Mouse (Mus musculus) adrenal gland, adult 2 months (tissue): ENCODE results near the gene Slc30a7. TPM values are rescaled to one million over a fixed set of nuclear protein-coding genes. Genes with fewer than 3 reads are reported as not detected.

Experiments
- DNase-seq: peaks from one replicate; pipeline ENCODE4 v3.0.0; 2021
- polyA plus RNA-seq: library from polyadenylated mRNA; depleted of rRNA; stranded (reverse); fragments of >200 nt; gene quantifications from 2 replicates; pipeline ENCODE4 v1.2.3, GENCODE M21; 2012
- total RNA-seq, 2 experiments: library from RNA; stranded (reverse); gene quantifications; 2 replicates each; pipeline ENCODE4 v1.2.3; 2021

Gene Slc30a7
- total and polyA plus RNA-seq, 3 experiments = 7.3 to 34.5 (median 26.8) TPM

DNA sequence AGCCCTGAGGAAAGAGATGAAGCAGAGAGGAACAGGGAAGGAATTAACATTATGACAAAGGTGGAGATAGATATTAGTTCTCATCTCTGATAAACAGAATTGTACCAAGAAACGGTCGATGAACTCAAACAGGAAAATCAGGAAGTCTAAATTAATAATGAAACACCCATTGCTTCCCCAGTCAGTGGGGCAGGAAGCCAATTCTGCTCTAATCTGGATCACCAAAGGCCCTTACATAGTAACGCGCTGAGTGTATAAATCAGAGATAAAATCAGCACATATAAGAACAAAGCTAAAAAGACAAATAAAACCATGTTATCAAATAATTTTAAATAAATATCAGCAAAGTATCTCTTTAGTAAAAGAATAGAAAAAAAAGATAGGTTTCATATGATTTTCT lies 15.1 kb downstream of the Slc30a7 start:
- no peak for DNase-seq

DNA sequence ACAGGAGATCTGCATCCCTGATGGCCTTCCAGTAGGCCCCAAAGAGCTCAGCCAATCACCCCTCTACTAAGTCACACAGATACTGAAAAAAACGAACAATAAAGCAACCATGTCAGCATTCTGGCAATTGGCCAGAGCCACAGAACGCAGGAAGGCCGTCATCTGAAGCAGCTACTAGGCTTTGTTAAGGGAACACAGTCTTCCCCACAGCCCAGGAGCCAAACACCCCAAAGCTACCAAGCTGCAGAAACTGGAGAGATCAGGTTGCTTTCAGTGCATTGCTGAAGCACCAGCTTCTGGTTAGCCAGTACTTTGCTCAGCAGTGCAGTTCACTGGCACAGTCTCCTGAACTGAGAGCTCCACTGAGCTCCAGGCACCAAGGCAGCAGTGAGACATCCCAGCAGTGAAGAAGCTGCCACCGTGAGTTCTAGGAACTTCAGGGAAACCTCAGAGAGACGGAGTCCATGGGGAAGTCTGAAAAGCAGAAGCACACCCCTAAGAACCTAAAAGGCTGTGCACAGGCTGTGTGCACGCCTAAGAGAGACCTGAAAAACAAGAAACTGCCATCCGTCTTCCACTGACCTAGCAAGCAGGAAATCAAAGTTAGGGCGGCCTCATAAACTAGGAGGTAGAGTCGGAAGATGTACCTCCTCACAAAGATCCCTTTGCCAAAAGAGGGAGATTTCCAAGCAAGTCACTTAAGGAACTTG lies 21.9 kb downstream of the Slc30a7 start:
- peak; percentile 50 for DNase-seq

DNA sequence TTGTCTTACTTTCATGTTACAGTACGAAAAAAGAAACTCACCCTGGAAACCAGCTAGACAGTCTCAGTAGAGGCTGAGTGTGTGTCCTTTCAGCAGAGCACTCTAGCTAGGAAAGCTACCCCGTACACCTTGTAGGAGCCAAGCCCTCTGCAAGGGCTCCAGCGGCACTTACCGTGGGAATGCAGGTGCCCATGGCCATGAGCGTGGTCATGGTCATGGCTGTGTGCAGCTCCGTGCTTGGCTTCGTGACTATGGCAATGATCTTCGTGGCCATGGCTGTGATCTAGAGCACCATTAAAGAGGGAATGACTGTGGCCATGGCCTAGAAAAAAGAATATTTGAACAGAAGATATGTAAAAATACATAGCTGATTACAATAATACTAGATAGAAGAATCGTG lies 22.6 kb downstream of the Slc30a7 start:
- no peak for DNase-seq

DNA sequence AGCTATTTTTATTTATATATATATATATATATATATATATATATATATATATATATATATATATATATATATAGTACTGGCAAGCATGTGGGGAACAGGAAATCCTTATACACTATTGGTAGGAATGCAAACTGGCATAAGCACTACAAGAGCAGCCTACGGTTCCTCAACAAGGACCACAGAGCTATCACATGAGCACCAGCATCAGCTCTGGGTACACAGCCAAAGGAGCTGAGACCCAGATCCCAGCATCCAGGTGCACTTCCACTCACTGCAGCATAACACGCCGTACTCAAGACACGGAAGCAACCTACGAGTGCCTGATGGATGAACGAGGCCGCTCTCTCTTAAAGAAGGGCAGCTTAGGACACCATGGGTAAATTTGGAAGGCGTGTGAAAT lies 24.0 kb downstream of the Slc30a7 start:
- no peak for DNase-seq

DNA sequence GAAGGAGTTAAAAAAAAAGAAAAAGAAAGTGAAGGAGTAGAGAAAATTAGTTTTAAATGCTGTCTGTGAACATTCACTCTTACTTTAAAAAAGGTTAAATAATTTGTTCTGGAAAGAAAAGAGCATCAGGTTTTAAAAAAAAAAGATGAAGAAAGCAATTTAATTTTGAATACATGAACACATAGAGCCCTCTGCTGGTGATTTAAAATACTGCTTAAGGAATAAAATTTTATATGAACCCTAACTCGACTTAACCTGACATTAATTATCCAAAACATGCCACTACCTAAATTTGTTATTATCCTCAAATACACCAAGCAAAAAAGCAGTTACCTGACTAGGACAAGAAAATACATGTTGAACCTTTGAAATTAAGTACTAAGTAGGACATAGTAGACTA lies 28.2 kb downstream of the Slc30a7 start:
- DNase-seq = no peak

DNA sequence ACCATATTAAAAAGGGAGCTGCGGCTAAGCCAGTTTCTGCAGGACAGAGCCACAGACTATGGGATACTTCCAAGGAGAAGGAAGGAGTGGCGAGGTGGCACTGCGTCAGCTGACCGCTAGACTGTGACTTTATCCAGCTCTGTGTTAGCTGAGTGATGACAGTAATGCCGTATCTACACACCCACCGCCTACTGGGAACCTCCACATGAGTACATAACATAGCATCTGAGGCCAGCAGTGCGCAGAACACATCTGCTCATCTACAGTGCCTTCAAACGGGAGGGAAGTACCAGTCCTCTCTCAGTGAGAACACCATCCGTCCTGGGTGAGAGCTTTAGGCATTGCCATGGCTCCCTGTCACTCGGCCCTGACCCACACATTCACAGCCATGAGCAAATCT lies 32.2 kb downstream of the Slc30a7 start:
- DNase-seq = no peak

DNA sequence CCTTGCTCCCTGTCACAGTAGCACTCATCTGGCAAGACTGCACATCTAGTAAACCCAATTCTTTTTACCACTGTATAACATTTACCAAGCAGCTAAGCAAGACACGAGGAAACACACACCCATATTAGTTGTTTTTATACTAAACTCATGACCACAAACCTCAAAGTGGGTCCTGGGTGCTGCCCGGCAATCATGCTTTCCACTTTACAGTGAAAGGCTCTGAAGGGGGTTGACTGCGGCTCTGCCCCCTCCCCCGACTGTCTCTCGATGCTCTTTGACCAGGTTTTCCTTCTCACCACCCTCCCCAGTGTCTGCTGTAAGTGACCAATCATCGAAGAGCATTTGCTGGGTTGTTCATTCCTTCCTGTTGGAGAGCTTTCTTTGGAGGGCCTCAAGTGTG lies 33.0 kb downstream of the Slc30a7 start:
- no peak for DNase-seq

DNA sequence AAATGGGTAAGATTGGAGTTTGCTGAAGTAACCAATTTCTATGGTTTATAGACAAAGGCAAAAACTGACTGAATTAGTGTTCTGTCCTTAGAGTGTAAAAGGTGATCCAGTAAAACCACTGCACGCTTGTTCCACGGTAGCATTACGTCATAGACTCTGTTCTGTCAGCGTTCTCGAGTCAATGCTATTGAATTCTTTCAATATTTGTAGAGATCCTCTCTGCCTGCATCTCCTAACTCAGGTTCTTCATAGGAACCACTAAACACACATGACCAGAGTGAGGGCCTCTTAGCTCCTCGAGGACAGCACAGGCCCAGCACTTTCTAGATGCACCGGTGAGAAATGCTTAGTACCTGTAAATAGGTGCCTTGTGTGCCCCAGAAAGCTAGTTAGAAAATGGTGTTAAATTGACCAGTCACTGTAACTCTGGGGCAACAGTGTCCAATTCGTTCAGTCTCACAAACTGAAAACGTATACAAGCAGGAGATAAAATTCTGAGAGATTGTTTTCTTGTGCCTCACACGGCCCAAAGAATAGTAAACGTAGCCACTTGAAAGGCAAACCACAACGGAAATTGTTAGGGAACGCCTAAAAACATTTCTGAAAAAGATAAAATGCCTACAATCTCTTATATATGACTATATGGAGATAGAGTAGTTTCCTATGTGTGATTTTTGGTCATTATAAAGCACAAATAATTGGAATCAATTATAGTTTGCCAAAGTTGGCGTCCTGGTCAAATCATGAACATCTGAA lies 35.1 kb downstream of the Slc30a7 start:
- no peak for DNase-seq

DNA sequence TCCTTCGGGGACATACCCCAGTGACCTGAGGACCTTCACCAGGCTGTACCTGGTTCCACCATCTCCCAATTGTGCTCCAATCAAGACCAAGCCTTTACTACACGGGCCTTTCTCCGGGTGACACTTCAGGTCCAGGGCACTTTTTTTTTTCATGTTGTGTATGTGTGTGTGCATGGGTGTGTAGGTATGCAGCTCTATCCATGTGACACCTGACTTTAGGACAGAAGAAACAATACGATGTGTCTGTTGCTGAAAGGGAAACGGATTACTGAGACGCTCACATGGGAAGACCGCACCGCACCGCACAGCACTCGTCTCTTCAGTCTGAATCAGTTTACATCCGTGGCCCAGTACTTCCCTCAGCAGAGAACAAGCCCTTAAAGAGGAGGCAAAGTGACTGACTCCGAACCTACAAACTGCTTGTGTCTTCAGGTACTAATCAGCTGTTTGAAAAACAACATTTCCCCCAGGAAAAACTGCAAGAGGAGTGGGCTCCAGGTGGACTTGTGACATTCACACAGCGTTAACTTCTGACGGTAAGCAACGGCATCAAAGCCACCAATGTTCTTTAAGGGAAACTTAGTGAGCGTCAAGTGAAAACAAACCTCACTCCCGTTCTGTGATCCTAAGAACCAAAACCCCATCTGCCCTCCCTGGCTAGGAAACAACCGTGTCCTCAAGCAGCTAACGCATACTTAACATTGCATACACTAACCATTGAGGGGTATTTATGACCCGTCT lies 36.0 kb downstream of the Slc30a7 start:
- DNase-seq = no peak

DNA sequence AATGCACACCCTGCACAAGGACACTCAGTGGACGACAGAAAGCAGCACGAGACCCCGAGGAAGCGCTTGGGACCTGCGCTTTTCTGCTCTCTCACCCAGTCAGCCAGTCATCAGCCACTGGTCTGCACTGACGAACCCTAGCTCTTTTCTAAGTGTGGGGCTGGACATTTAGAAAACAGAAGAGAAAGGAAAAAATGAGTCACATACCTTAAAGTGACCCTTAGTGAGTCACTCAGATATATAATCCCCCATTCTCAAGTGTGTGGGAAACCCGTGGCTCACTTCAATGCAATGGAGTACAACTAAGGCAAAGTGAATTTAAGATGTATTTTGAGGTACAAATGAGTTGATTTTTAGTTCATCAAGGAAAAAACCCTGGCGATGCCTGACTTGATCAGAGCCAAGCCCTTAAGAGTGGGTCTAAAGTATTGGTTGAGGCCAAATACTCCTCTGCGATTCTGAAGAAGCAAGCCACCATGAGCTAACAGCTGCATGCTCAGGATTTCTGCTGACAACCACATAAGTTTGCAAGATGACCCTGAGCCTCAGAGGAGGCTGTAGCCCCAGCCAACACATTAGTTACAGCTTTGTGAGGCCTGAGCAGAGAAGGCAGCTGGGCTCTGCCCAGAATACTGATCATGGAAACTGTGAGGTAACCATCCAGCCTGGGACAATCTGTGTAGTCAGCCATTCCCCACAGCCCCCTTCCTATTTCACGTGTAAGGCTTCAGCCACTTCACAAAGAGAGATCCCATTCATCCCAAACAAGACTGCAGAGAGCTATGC lies 38.3 kb downstream of the Slc30a7 start:
- peak; percentile 24 for DNase-seq

DNA sequence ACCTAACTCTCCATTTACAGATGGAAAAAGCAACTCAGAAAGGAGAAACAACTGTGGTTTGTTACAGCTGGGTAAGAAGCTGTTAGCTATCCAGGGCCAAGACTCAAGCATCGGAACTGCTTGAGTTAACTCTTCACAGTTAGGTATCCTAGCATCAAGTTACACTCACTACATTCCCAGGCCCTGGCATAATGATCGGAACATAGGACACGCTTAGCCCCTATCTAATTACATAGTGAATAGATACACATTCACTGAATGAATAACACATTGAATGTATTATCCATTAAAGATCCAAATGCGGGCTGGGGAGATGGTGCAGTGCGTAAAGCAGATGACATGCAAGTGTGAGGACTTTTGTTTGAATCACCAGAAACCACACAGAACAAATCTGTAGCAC lies 43.1 kb downstream of the Slc30a7 start:
- no peak for DNase-seq

DNA sequence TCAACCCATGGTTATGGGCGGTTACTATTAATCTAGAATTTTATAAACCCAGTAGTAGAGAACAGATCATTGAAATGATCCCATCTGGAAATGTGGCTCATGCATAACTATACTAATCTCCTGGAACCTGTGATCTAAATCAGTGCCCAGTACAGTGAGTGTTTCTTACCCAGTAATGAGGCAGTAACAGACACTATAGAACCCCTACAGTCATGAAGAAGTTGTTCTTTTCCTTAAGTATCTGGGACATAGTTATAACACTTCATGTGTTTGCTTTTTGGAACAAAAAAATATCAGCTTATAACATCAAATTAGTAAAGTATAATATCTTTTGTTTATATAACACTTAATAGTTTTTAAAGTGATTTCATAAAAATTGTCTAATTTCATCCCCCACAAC lies 43.6 kb downstream of the Slc30a7 start:
- no peak for DNase-seq

DNA sequence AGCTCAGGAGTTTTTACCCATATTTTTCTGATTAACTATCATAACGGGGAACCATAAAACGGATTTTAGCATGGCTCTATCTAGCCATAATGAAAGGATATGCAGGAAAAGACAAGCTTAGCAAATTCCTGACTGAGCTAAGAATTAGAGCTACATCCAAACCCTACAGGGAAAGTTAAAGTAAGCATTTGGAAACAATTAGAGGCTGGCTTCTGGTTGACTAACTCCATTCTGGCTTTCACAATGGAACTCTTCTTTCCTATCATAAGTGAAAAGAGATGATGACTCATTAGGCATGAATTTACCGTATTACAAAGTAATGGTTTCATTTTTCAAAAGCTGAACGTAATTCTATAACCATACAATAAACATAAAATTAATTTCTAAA lies 45.2 kb downstream of the Slc30a7 start:
- DNase-seq = no peak

DNA sequence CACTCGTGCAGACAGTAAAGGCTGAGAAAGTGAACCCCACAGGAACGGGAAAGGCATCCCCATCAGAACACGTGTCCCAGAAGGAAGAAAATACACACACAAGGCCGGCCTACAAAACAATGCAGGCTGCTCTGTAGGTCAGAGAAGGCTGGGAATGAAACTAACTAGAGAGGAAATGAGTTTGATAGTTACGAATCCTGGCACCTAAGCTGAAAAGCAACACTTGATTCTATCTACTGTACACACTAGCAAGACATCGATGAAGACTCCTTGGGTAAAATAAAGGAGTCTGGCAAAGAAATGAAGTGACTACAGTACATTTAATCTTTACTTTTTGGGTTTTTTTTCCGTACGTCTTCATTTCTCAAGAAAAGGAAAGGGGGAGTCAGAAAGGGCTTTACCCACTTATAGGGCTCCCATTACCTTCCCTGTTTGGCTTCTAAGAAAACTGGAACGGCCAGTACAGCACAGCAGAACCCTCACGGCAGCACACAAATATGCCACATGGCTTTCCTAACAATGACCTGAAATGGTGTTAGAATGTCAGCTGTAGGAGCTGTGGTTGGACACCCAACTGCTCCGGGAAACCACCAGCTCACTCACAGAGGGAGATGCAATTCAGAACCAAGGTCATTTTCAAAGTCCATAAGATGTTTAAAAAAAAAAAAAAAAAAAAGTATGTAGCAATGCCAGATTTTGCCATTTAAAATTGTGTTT lies 45.7 kb downstream of the Slc30a7 start:
- no peak for DNase-seq

DNA sequence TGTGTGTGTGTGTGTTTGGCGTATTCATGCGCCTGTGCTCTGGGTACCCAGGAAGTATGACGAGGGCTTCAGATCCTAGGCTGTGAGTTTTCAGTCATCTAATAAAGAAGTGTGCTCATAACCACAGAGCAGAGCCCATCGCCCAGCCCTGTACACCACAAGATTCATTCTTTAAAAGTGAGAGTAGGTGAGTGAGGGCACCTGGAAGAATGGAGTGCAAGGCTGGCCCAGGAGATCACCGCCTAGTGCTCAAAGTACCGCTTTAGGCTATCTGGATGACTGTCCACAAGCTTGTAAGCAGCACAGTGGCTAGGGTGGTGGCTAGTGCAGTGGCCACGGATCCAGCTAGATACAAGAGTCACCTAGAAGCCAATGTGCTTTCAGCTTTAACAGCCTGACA lies 50.0 kb downstream of the Slc30a7 start:
- DNase-seq = no peak

DNA sequence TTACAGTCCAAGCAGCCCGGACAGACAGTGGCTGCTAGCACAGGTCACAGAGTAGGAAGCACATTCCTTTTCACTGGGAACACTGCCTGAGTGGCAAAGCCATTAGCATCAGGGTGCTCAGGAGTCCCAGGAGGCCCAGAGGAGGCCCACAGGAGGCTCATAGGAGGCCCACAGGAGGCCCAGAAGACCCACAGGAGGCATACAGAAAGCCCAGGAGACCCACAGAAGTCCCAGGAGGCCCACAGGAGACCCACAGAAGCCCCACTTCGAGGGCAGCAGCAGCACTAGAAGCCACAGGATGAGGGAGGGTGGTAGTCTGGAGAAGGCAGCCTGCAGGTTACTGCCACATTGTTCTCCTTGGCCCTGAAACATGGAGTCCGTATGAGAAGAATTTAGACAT lies 54.1 kb downstream of the Slc30a7 start:
- DNase-seq = no peak

DNA sequence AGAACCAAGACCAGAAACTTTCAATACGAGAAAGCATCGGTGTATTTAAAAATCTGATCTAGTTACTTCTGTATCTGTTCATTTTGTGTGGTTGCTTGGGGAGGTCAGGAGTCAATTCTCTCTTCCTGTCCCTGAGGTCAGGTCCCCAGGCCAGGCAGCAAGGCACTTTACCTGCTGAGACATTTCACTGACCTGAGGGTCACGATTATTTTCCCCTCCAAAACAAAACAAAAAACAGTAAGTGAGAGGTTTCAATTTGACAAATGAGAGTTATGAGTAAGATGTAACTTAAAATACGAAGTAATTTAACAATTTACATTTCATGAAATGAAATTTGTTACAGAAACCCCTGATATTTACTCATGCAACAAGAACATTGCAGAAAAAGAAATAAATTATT lies 54.9 kb downstream of the Slc30a7 start:
- DNase-seq = no peak

DNA sequence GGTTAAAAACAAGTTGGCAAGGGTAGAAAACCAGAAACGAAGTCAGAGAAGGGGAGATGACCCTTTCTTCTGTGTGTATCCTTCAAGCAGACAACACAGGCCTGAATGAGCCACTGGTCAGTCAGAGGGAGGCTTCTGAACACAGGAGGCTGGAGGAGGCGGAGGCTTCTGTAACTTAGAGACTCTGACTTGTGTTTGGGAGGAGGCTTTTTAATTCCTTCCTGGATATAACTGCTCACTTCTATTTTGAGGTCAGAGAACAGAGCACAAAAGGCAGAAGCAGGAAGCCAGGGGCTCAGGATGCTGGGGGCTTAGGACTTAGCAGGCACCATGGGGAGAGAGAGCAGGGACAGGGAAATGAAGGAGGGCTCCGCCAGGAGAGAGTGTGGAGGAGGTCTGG lies 56.0 kb downstream of the Slc30a7 start:
- DNase-seq = no peak

DNA sequence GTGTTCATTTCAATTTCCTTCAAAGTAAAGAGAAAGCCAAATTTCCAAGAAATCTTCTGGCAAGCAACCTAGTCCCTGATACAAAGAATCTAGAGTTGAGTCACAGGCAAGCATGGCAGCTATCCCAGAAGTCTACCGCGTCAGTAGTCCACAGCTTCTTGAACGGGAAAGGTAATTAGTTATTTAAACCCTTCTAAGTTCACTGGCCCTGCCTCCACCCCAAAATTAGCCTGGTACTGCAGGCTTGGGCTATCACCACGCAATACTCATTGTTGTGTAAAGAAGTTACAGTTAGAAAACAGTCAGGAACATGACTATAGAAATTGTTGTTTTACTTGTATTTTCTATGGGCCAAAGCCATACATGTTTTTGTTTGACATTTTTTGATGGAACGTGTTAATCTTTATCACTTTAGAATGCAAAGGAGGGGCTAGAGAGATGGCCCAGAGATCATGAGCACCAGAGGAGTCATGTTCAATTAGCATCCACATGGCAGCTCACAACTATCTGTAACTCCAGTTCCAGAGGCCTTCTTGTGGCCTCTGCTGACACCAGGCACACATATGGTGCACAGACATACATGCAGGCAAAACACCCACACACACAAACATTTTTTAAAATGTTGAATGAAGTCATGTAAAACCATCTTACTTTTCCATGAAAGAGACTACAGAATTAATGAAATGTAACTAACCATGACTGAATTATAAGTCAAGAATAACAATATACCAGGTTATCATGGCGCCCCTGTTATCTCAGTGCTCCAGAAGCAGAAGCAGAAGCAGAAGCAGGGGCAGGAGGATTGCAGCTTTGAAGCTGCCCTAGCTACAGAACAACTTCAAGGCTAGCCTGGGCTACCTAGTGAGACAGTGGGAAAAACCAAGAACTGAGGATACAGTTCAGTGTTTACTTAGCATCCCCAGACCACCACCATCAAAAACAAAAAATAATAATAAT lies 57.0 kb downstream of the Slc30a7 start:
- peak; percentile 63 for DNase-seq

DNA sequence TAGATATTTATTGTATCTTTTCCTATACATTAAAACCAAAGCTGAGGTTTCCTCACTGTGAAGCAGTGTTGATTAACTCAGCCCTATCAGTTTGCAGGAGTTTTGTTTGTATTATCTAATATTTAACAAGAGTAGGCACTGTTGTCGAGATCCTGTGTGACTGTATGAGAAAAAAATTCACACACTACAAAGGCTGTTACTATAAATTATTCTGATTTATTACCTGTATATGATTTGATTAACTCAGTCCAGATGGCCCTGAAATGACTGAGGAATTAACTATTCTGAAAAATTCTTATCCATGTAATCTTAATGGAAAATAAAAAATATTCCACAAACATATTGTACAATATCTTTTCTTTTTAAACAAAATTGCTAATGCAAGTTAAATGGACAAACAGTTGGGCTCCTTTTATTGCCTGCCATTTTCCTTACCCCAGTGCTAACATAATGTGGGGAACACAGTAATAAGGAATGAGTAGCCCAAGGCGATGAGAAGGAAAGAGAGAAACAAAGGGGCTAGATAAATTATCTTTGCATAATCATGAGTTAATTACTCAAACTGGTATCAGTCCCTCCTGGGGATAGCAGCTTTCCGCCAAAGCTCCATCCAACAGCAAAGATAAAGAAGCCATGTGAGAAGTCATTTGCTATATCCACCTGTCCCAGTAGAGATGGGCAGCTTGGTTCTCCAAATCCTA lies 57.8 kb downstream of the Slc30a7 start:
- no peak for DNase-seq
